Mouse (Mus musculus): ENCODE data around the gene Ttc39d. TPM values are rescaled to one million over a fixed set of nuclear protein-coding genes. Genes with fewer than 3 reads are reported as not detected.
"Not testable (repeated sequence)": the region's sequence is repeated elsewhere in the genome, so short reads cannot be mapped to it uniquely, and the experiment has no call there.

Gene Ttc39d
- total RNA-seq (2015) (not detected in 2 replicates), total RNA-seq (2017) (not detected in 2 replicates)

DNA sequence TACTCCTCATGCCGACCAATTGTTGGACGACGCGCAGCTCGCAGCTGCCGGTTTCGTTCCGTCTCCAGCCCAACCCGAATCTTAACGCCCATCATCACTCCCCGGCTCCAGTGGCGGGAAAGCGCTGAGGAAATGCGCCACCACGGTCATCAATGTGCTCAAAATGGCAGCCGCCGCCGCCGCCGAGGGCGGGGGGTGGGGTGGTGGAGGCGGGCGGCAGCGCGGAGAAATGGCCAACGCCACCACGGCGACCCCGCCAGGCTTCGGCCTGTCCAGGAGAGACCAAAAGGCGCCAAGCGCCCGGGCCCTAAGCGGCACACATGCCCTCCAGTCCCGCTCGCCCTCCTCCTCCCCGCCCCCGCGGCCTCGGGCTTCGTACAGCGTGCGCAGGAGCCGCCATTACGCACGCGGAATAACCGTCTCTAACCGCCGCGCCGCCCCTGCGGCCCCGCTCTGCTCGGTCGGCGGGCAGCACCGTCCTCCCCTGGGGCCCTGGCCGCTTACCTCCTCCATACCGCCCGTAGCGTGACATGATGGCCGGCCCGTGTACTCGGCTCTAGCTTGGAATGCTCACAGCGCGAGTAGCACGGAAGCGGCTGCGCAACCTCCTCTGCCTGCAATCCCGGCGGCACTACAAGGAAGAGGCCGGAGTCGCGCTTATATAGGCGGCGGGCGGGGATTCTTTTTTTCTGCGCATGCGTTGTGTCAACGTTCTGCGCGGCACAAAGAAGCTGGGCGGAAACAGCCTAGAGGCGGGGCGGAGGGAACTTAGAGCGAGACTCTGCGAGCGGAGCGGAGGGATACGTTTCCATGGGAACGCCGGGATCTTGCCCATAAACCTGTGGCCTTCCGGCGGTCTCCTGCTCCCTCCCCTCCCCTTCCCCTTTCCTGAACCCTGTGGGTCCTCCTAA, at the start of gene Ttc39d, which contains the start of gene Srsf7:
Ttc39d (plus strand) TSS at position 790 of the 911 bp plus-strand sequence.
Srsf7 (minus strand) TSS at position 637 of the 911 bp plus-strand sequence.
- peak; percentile 86 for ATAC-seq (replicated peaks; ENCODE audit: poor library complexity)

DNA sequence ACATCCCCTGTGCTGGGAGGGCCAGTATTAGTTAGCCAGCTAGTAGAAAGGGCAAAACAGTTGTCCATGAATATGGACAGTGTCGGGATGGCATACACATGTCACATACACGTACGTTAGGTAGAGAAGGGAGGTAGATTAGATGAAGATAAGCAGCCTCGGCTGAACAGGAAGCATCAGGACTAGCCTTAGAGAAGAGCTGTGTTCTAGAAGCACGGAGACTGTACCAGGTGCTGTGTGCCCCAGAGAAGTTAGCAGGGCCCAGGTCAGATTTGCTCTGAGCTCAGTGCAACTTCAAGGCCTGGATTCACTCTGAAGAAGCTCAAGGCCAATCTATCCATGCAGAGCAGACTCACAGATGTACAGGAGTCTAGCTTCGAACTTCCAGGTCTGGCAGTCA, 49.8 kb upstream of the Ttc39d start:
- ATAC-seq (replicated peaks; ENCODE audit: poor library complexity) = no peak

DNA sequence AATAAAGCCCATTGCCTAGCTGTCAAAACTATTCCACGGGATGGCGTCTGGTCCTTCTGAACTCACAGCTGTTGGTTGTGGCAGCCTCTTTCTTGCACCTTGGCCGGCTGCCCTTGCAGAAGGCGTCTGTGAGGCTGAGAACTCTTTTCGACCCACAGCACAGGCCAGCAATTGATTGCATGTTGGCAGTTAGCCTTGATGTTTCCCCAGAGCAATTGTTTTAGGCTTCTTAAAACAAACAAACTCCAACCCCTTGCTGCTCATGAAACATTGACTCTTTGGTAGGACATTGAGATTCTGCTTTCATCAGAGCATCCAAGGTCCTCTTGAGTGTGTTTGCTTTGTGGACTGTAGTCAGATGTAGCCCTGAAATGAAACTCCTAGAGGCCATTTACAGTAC, 46.8 kb upstream of the Ttc39d start:
- ATAC-seq (replicated peaks; ENCODE audit: poor library complexity) = no peak

DNA sequence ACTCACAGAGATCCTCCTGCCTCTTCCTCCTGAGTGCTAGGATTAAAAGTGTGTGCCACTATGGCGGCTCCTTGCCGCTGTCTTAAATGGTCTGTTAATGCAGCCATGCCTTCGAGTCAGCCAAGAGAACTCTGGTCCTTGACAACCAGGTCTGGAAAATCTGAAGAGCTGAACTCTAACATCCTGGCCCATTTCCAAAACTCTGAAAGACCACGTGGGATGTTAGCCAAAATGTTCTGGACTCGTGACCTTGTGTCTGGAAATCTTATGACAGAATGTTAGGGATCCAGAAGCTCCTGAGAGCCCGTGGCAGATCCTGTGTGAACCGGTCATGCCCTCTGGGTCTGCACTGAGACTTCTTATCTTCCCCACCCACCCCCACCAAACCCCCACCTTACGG, 43.3 kb upstream of the Ttc39d start:
- ATAC-seq (replicated peaks; ENCODE audit: poor library complexity) = no peak

DNA sequence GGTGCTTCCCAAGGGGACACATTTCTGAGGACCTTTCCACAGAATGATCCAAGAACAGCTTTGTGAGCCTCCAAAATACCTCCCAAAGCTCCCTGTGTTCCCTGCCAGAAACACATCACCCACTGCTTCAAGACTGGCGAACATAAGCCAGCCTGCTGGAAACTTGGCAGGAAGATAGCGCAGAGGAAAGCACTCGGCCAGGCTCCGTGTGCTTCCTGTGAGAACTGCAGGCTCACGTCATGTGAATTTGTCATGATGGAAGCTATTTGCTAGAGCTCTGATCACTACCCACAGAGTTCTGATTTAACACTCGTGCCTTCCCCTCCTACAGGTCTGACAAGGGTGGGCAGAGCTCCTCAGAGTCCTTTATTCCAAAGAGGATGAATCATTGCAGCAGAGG, 41.5 kb upstream of the Ttc39d start:
- ATAC-seq (replicated peaks; ENCODE audit: poor library complexity) = no peak

DNA sequence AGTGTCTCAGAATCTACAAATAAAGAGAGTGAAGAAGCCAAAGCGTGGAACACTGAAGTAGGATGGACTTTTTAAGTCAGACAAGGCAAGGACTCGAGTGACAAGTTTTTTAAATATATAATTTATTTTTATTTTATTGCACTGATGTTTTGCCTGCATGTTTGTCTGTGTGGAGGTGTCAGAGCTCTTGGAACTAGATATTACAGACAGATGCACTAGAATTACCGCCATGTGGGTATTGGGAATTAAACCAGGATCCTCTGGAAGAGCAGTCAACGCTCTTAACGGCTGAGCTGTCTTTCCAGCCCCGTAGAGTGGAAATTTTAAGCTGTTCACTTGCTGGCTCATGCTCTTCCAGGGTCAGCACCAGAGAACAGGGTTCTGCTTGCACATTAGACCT, 40.9 kb upstream of the Ttc39d start:
- ATAC-seq (replicated peaks; ENCODE audit: poor library complexity) = no peak

DNA sequence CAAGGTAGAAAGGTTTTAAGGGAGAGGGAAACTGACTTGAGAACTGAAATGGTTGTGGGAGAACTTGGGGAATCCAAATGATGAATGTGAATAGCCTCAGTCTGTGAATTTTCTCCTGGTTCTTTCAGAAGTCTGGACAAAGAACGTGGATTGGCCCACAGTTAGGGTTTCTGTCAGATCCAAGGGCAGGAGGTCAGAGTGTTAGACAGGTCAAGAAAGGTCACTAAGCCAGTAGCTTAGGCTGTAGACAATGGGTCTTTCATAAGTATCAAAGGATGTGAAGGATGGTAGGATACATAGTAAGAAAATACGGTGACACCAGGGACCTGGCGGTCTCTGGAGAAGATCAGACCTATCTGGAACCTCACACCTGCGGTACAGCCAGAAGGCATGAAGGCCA, 39.8 kb upstream of the Ttc39d start:
- no peak for ATAC-seq (replicated peaks; ENCODE audit: poor library complexity)

DNA sequence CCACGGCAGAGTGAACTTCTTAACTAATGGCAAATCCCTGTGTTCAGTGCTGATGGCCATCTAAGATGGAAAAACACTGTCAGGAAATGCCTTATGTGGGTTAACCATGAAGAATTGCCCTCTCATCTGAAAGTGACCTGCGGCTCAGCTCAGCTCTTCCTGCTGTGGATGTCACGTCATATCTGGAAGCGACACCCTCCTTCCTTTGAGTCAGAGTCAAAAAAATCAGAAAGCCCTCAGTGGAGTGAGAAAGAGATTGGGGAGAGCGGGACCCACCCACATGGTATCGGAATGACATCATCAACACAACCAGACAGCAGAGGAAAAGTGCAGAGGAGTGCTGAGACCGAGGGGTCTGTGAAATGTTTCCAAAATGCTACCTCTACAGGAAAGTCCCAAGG, 39.4 kb upstream of the Ttc39d start:
- ATAC-seq (replicated peaks; ENCODE audit: poor library complexity) = no peak

DNA sequence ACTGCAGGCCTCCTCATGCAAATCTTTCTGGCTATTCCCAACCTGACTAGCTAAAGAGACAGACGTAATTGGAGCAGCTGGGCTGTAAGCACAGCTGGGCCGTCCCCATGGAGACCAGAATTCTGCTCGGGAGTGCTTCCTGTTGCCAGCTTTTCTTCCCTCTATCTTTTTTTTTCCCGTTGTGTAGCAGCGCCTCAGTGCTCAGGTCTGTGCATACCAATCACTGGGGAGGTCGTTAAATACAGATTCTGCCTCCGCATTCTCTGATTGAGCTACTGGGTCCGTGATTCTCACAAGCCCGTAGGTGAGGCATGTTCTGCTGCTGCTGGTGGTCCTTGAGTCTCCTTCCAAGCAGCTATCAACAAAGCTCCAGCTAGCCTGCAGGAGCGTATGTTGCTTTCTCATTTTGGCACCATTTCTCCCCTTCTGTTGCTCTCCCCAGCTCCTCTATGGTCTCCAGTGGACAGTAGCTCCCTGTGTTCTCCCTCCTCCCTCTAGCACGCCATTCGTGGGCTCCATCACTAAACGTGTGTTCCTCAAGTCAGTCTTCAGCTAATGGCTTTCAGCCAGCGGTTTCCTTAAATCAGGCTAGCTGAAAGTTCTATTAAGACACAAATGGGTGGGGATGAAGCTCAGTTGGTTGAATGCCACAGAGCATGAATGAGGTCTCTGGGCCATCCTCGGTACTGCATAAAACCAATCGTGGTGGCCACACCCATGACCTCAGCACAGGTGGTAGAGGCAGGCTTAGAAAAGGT, 38.7 kb upstream of the Ttc39d start:
- ATAC-seq (replicated peaks; ENCODE audit: poor library complexity) = no peak

DNA sequence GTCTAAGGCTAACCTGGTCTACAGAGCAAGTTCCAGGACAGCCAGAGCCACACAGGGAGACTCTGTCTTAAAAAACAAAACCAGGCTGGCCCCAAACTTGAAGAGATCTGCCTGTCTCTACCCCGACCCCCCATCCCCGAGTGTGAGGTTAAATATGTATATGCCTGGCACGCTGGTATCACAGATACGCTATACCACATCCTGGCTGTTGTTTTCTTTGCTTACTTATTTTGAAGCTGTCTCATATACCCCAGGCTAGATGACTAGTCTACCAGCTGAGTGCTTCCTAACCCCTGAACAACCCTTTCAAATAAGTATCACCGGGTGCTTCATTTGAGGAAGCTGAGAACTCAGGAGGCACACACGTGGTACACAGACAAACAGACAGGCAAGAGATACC, 37.5 kb upstream of the Ttc39d start:
- no peak for ATAC-seq (replicated peaks; ENCODE audit: poor library complexity)

DNA sequence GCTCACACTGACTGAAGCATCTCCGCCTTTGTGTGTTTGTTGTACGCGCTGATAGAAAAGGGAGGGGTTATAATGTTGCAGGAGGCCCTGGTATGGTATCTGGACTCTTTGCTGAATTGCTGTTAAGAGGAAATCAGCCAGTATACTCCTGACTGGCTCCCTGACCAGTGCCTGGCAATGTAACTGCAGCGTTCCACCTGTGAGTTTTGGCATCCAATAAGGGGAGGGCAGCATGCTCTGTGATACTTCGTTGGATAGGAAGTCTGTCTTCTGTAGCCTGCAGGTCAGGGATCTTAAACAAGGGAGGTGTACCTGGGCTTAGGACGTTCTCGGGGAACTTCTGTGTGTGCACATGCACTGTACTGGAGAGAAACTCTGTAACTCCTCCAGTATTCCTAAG, 36.3 kb upstream of the Ttc39d start:
- no peak for ATAC-seq (replicated peaks; ENCODE audit: poor library complexity)

DNA sequence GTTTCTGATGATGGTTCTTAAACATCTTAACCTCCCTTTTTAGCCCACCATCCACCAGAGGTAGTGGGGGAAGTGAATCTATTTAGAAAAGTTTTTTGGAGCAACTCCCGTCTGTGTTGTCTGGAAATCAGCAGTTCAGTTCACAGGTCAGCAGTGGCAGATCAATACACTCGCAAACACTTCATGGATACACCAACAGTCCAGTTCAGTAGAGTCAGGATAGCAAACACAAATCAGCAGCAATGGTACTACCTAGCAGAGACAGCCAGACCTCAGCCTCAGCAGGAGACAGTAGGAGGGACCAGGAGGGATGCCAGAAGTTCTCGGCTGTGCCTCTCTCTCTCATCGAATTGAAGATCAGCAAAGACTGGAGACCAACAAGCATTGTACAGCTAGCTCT, 35.3 kb upstream of the Ttc39d start:
- ATAC-seq (replicated peaks; ENCODE audit: poor library complexity) = no peak

DNA sequence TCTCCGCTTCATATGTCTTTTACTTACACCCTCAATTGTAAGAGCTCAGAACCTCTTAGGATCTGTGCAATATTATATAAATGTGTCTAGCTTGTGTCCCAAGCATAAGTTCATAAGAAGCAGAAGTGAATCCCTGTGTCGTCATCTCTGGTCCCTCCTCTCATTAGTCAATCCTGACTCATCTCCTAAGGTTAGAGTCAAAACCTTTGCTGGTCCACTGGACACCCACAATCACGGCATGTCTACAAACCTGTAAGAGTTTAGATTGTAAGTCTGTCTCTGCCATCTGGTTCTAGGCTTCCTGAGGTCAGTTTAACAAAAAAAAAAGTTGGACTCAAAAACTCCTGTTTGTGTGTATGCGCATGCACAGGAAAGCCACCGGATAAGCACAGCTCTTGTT, 34.5 kb upstream of the Ttc39d start:
- ATAC-seq (replicated peaks; ENCODE audit: poor library complexity) = peak; percentile 87

DNA sequence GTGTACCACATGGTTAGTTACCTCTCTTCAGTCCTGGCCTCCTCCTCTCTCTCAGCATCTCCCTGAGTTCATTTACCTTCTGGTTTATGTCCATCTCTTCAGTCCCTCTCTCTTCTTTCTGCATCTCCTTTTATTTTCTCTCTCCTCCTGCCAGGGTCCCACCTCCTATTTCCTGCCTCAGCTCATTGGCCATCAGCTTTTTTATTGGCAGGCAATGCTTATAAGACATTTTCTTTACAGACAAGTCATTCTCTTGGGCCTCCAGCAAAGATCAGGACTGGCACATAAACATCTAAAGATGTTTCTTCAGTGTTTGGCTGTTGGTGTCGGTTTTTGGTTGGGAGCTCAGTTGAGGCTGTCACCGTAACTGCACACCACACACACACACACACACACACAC, 33.6 kb upstream of the Ttc39d start:
- ATAC-seq (replicated peaks; ENCODE audit: poor library complexity) = no peak

DNA sequence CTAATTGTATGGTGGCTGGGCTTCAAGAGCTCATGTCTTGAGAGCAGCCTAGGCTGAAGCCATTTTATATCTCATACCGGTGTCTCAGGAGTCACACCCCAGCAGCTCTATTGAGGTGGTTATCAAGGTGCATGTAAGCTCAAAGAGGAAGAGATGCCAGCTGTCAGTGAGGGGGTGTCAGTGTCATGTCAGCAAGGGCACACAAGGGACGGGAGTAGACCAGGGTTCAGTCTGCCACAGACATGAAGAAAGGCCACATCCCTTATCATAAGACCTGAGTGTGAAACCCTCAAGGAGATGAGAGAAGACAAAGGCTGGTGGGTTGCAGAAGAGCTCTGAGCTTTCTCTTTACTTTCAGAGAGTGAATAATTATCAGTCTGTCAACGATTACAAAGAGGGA, 33.1 kb upstream of the Ttc39d start:
- ATAC-seq (replicated peaks; ENCODE audit: poor library complexity) = no peak

DNA sequence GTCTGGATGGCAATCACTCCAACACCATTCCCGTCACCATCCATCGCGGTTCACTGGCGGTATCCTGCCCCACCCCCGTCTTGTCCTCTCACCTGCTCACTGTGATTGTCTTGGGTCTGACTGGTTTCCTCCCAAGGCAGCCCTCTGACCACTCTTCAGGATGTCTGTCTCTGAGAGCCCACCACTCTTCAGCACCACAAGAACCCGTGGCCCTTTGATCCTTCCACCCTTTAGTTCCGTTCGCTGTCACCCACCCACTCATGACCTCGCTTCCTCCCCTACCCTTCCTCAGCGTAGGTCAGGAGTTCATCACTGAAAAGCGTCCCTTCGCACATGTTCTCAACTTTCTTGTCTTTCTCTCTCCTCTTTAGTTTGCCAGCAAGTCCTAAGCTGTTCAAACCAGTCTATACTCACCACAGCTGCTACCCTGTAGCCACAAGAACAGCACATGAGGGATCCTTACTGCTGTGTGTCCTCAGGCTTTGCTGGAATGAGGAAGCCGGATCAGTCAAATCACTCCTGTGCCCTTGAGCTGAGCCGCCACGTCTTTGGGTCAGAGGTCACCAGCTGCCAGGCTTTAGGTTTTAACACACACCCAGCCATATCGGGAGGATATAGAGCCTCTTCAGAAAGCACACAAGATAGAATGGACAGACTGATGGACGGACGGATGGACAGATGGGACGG, 32.4 kb upstream of the Ttc39d start:
- peak; percentile 27 for ATAC-seq (replicated peaks; ENCODE audit: poor library complexity)

DNA sequence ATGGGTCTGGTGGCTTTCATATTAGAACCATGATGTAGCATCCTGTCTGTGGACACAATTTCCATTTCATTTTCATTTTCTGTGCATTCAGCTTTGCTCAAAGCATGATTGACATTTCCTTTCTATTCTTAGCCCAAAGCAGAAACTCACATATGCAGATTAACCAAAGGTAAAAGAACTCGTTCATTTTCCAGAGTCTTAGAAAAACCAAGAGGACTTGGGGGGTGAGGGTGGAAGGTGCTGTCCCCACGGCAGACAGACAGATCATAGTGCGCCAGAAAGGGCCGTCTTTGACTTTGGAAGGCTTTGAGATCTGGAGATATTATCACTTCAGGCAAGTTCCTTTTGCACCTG, 31.9 kb upstream of the Ttc39d start:
- 0 out of 2 replicates have a peak, but pooled peaks have one; percentile 1 for ATAC-seq (replicated peaks; ENCODE audit: poor library complexity)

DNA sequence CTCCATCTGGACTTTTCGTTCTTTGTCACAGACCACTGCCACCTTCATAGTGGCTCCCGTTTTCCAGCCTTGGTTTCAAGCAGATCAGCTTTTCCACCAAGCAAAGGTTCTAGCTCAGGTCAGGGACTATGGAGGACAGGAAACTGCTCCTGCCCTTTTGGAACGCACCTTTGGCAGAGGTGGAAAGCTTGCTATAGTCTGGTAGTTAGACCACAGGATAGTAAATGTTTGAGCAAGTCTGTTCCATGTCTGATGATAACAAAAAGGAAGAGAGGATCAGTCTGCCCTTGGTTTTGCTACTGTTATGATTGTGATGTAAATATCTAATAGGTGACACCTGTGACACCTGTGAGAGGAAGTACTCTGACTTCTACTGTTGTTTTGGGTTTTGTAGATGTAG, 31.3 kb upstream of the Ttc39d start:
- no peak for ATAC-seq (replicated peaks; ENCODE audit: poor library complexity)

DNA sequence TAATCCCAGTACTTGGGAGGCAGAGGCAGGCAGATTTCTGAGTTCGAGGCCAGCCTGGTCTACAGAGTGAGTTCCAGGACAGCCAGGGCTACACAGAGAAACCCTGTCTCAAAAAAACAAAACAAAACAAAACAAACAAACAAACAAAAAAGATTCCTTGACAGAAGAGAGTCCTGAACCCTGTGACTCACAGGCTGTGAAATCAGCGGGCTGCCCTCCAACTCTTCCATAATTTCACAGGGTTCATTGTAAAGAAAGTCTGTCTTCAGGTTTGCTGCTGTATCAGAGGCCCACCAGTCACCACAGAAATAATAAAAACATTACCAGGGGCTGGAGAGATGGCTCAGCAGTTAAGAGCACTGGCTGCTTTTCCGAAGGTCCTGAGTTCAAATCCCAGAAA, 28.4 kb upstream of the Ttc39d start:
- not testable (repeated sequence) for ATAC-seq (replicated peaks; ENCODE audit: poor library complexity)

DNA sequence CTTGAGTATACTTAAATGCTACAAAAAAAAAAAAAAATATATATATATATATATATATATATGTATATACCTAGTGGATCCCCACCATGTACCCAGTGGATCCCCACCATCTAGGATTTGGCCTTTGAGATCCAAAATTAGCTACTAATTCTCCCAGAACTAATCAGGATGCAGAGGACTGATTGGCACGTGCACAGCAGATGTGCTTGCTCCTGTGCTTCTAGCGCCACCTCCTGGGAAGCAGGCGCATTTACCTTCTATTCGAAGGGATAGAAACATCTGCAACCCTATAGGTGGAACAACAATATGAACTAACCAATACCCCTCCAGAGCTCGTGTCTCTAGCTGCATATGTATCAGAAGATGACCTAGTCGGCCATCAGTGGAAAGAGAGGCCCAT, 27.3 kb upstream of the Ttc39d start:
- ATAC-seq (replicated peaks; ENCODE audit: poor library complexity) = peak; percentile 100

DNA sequence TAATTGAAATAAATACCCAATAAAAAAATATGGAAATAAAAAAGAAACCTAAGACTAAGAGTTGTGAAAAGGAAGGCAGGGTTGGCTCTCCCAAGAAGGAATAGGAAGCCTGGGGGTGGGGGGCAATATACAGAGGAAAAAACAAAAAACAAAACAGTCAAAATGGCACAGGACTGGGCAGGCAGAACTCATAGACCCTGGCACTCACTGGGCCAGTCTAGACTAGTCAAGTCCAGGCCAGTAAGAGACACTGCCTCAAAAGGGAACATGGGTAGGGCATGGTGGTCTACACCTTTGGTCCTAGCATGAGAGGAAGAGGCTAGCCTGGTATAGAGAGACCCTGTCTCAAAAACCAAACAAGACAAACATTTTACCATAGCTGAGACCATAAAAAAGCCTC, 26.8 kb upstream of the Ttc39d start:
- ATAC-seq (replicated peaks; ENCODE audit: poor library complexity) = no peak

DNA sequence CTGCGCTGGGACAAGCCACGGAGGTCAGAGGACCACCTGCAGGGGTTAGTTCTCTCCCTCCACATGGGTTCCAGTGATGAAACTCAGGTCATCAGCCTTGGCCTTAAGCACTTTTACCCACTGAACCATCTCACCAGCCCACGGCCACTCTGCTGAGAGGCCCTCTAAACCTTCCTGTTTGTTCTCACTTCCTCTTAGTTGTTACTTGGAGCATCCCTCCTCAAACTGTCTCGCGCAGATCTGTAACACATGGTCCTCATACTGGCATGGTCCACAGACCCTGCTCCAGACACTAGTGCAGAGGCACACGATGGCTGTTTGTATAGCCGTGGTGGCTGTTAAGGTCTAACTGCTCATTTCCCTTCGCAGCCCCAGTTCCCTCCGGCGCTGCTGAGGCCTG, 23.6 kb upstream of the Ttc39d start:
- ATAC-seq (replicated peaks; ENCODE audit: poor library complexity) = no peak; the same call in 1 of the 2 replicates
